Mouse (Mus musculus) C2C12 (cell line): Measurements from ENCODE around the gene Ubiad1.

Experiments
- CEBPB ChIP-seq: IDR thresholded peaks from one replicate; pipeline ENCODE4 v1.6.1; 2011; ENCODE audit warnings: low read depth, mild to moderate bottlenecking, control low read depth, moderate library complexity
- CTCF ChIP-seq: IDR thresholded peaks from one replicate; pipeline ENCODE4 v1.5.1; 2011; ENCODE audit not compliant: control insufficient read depth, insufficient read depth, insufficient read length
- FOSL1 ChIP-seq: IDR thresholded peaks from one replicate; pipeline ENCODE4 v1.8.0; 2011; ENCODE audit warnings: mild to moderate bottlenecking, low read length; ENCODE audit not compliant: poor library complexity, insufficient read depth, severe bottlenecking
- MAX ChIP-seq: IDR thresholded peaks from one replicate; pipeline ENCODE4 v1.6.1; 2011; ENCODE audit warnings: mild to moderate bottlenecking, control low read depth
- MYOD1 ChIP-seq: IDR thresholded peaks from one replicate; pipeline ENCODE4 v1.6.1; 2011; ENCODE audit warnings: low read depth; ENCODE audit not compliant: control insufficient read depth, insufficient read length
- MYOG ChIP-seq: IDR thresholded peaks from one replicate; pipeline ENCODE4 v1.6.1; 2011; ENCODE audit not compliant: control insufficient read depth, insufficient read length; ENCODE audit errors: extremely low read depth
- USF1 ChIP-seq: IDR thresholded peaks from one replicate; pipeline ENCODE4 v1.6.1; 2011; ENCODE audit warnings: low read depth, mild to moderate bottlenecking, control low read depth, moderate library complexity

DNA sequence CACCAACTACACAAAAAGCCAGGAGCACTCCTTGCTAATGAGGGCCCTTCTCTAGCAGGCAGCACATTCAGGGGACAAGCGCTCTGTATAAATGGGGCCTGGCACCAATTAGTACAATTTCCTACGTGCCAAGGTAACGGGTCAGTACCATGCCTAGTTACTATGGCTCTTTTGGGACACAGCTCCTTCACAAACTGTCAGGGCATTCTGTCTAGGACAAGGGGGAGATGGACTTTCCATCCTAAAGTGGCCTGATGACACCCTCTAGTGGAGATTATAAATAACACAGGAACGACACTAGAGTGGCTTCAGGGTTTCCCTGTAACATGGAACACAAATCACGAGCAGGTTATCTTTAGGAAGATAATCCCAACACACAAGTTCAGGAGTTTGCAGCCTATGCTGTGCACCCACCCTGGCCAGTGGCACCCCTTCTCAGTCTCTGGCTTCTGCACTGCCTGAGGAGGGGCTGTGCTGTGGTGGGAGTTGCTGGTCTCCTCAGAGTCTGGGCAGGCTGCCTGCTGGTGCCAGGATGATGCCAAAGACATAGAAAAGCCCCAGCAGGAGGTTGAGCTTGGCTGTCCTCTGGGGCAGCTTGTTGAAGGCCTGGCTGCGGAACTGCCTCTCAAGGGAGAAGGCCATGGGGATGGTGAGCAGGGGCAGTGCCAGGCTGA is 8.8 kb downstream of the Ubiad1 start:
- no peak for TF ChIP-seq CTCF
- no peak for TF ChIP-seq MAX
- TF ChIP-seq USF1: no peak
- no peak for TF ChIP-seq MYOD1
- TF ChIP-seq CEBPB: no peak
- no peak for TF ChIP-seq FOSL1
- TF ChIP-seq MYOG: no peak
